Mouse (Mus musculus): Measurements from ENCODE around the gene Phf3. TPM values are rescaled to one million over a fixed set of nuclear protein-coding genes. Genes with fewer than 3 reads are reported as not detected.

Phf3 gene
- polyA plus RNA-seq, 1 experiment from 2014 or later = 13.4 TPM

DNA sequence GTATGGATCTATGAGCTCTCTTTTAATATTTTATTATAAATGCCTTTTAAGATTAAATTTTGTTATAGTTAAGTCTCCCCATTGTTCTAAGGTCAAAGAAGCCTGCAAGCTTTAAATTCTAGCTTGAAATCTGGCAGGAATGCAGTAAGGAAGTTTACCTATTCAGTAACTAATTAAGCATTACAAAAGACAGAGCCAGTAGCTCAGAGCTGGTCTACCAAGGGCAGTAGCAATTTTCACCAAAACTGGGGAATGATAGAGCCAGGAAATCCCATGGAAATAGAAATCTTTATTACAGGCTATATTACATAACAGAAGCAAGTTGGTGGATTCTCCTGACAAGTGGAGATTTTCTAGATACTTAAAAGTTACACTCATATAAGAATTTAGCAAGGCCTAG, 116.9 kb downstream of the Phf3 start:
- H3K4me3 ChIP-seq (replicated peaks) = no peak overlapping the region
- H3K9me3 ChIP-seq (replicated peaks) = no peaks in the 10 kb centered on the region; the same call in 1 of the 2 replicates
- H3K4me2 ChIP-seq = no peak overlapping the region
- H3K9ac ChIP-seq = no peak overlapping the region
- ATAC-seq (ENCODE audit: low read depth) (no peak), DNase-seq (no peak)
- no peaks in the 10 kb centered on the region for H3K36me3 ChIP-seq
- H3K4me1 ChIP-seq (replicated peaks) = no peaks in the 10 kb centered on the region
- H3K27ac ChIP-seq = no peak overlapping the region
- H3K27me3 ChIP-seq = no peaks in the 10 kb centered on the region

GRCm38 (mm10) chr1:30755453-30756224, 118.1 kb downstream of the Phf3 start:
- no peaks in the 10 kb centered on the region for H3K4me1 ChIP-seq (replicated peaks)
- no peaks in the 10 kb centered on the region; the same call in 1 of the 2 replicates for H3K9me3 ChIP-seq (replicated peaks)
- 42% methylated on average over 3 of the region's 3 CpGs for WGBS (ENCODE audit: insufficient replicate concordance)
- H3K4me2 ChIP-seq = no peak overlapping the region
- no peak for DNase-seq
- H3K4me3 ChIP-seq (replicated peaks) = no peak overlapping the region
- H3K27me3 ChIP-seq = no peaks in the 10 kb centered on the region
- no peak overlapping the region for H3K9ac ChIP-seq
- no peak overlapping the region for H3K27ac ChIP-seq
- ATAC-seq (ENCODE audit: low read depth) = no peak
- no peaks in the 10 kb centered on the region for H3K36me3 ChIP-seq

Other genes with a start within 250 kb of the Phf3 start
- not detected in 2 replicates for gene AC153137.1, start 104.0 kb upstream of the Phf3 start, polyA plus RNA-seq (2015; fragmentation: Nextera tagmentation; extraction: Ambion mirVana)